Comparison of ENCODE assay signal across 27 mouse cellular contexts in the genomic region with DNA sequence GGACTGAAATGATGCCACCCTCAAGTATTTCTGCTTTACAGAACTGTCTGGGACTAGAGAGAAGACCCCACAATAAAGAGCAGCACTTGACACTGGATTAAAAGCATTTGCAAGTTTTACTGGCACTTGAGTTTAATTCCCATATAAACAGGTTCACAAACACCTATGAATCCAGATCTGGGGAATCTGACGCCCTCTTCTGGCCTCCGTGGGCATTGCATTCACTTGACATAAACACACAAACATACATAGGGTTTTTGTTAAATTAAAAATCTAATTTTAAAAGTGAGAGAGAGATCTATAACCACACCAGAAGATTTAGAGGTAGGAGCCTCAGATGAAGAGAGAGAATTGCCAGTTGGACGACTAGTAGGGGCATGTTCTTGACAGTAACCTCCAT.
A peak's percentile ranks its signal among the peaks of the same experiment; 100 is the strongest.
DNase-seq lines count a peak whose midpoint lies in the region; ATAC-seq and TF ChIP-seq lines count a peak whose summit lies in the region.
"Had no signal": no experiment of that assay in that cellular context is flagged by ENCODE, and none has a peak within 500 bp of the region (broad histone marks: within the 10 kb centered on the region; RNA-seq: fewer than 3 reads in every experiment).

No protein-coding gene starts in this region.

- no peak overlapping the region for H3K27ac ChIP-seq in hindbrain, postnatal 0 days
- no peak overlapping the region for H3K27ac ChIP-seq in hindbrain, embryonic 12.5 days
- H3K27ac ChIP-seq in ES-E14 (ENCODE audit: insufficient read depth, low read depth, low read length, poor library complexity, severe bottlenecking): no peak overlapping the region
- H3K27ac ChIP-seq: embryonic facial prominence, embryonic 15.5 days; forebrain, embryonic 15.5 days; hindbrain, embryonic 15.5 days; liver, embryonic 14.5 days; lung, embryonic 15.5 days; midbrain, embryonic 15.5 days; neural tube, embryonic 13.5 days had no signal

- no peaks in the 10 kb centered on the region for H3K9me3 ChIP-seq in hindbrain, postnatal 0 days (ENCODE audit: low read length)
- no peaks in the 10 kb centered on the region for H3K9me3 ChIP-seq in hindbrain, embryonic 12.5 days (replicated peaks)
- no peaks in the 10 kb centered on the region for H3K9me3 ChIP-seq in ES-E14 (ENCODE audit: control insufficient read depth, insufficient read depth, low read depth, low read length)
- H3K9me3 ChIP-seq: embryonic facial prominence, embryonic 15.5 days; forebrain, embryonic 15.5 days; hindbrain, embryonic 15.5 days; lung, embryonic 15.5 days; midbrain, embryonic 15.5 days; neural tube, embryonic 13.5 days had no signal

- intact Hi-C loops in left cerebral cortex, postnatal 4 days (cut with DNase I): loop anchor here (5.0 kb wide), 1 partner anchor 594 kb away; no protein-coding TSS in a partner anchor
- intact Hi-C loops in left cerebral cortex, postnatal 25 days (cut with DNase I): loop anchor here (2.0 kb wide), 1 partner anchor 411 kb away; no protein-coding TSS in a partner anchor

- H3K4me1 ChIP-seq in hindbrain, postnatal 0 days (ENCODE audit: insufficient read depth, low read length): no peaks in the 10 kb centered on the region
- no peaks in the 10 kb centered on the region for H3K4me1 ChIP-seq in hindbrain, embryonic 12.5 days
- H3K4me1 ChIP-seq in ES-E14 (ENCODE audit: control insufficient read depth in 2 of 2, insufficient read depth in 2 of 2, low read length in 2 of 2, poor library complexity in 1 of 2): no peaks in the 10 kb centered on the region
- H3K4me1 ChIP-seq: embryonic facial prominence, embryonic 15.5 days; forebrain, embryonic 15.5 days; hindbrain, embryonic 15.5 days; lung, embryonic 15.5 days; midbrain, embryonic 15.5 days; neural tube, embryonic 13.5 days had no signal

- no peak for DNase-seq in hindbrain, postnatal 0 days (ENCODE audit: low spot score)
- DNase-seq in left cerebral cortex, postnatal 4 days: peak; percentile 1
- DNase-seq in left cerebral cortex, postnatal 25 days (ENCODE audit: low spot score in 2 of 2): no peak
- peak; percentile 20 for DNase-seq in ES-E14 (ENCODE audit: low read depth, low spot score)
- DNase-seq in brain, embryonic 14.5 days (ENCODE audit: low read depth): no peak
- no peak for DNase-seq in urinary bladder, postnatal 10 days (ENCODE audit: low spot score)
- DNase-seq: adrenal gland, postnatal 10 days; B cell, adult 2 months; cerebellum, adult 8-10 months; cerebellum, postnatal 36 days; gastrocnemius, postnatal 25 days; heart, postnatal 4 days; lung, postnatal 4 days; retina, postnatal 1 day; right cerebral cortex, postnatal 25 days; thymus, postnatal 4 days had no signal

- no peak overlapping the region for H3K4me2 ChIP-seq in hindbrain, postnatal 0 days (ENCODE audit: low read depth, low read length)
- H3K4me2 ChIP-seq in hindbrain, embryonic 12.5 days (replicated peaks): no peak overlapping the region
- H3K4me2 ChIP-seq: embryonic facial prominence, embryonic 15.5 days; forebrain, embryonic 15.5 days; hindbrain, embryonic 15.5 days; lung, embryonic 15.5 days; midbrain, embryonic 15.5 days; neural tube, embryonic 13.5 days had no signal

- TF ChIP-seq POLR2A in brain, embryonic 14.5 days (IDR thresholded peaks at IDR 0.05; ENCODE audit: borderline replicate concordance, extremely low read depth, insufficient read depth, insufficient read length, poor library complexity, severe bottlenecking): no peak

- no peak overlapping the region for H3K4me3 ChIP-seq in hindbrain, postnatal 0 days (ENCODE audit: low read length)
- H3K4me3 ChIP-seq in hindbrain, embryonic 12.5 days: no peak overlapping the region
- no peak overlapping the region for H3K4me3 ChIP-seq in ES-E14 (ENCODE audit: insufficient read depth in 1 of 2, low read depth in 1 of 2, low read length in 2 of 2, poor library complexity in 1 of 2, severe bottlenecking in 1 of 2)
- H3K4me3 ChIP-seq: embryonic facial prominence, embryonic 15.5 days; forebrain, embryonic 15.5 days; hindbrain, embryonic 15.5 days; lung, embryonic 15.5 days; midbrain, embryonic 15.5 days; myocyte; neural tube, embryonic 13.5 days had no signal

- no peak for ATAC-seq in hindbrain, postnatal 0 days
- ATAC-seq in hindbrain, embryonic 12.5 days (ENCODE audit: low FRiP score): no peak
- ATAC-seq: activated CD4-positive, CD25-positive, alpha-beta regulatory T cell, adult 4 months; forebrain, embryonic 15.5 days; intestine, embryonic 16.5 days; midbrain, embryonic 15.5 days had no signal

- no peaks in the 10 kb centered on the region for H3K36me3 ChIP-seq in hindbrain, postnatal 0 days (ENCODE audit: insufficient read depth, low read length)
- no peaks in the 10 kb centered on the region for H3K36me3 ChIP-seq in hindbrain, embryonic 12.5 days
- H3K36me3 ChIP-seq in ES-E14 (ENCODE audit: control insufficient read depth, insufficient read depth, low read length, poor library complexity, severe bottlenecking): no peaks in the 10 kb centered on the region
- H3K36me3 ChIP-seq: embryonic facial prominence, embryonic 15.5 days; forebrain, embryonic 15.5 days; hindbrain, embryonic 15.5 days; lung, embryonic 15.5 days; midbrain, embryonic 15.5 days; neural tube, embryonic 13.5 days had no signal

- H3K27me3 ChIP-seq in hindbrain, postnatal 0 days (ENCODE audit: insufficient read depth, low read length): no peaks in the 10 kb centered on the region
- no peaks in the 10 kb centered on the region for H3K27me3 ChIP-seq in hindbrain, embryonic 12.5 days
- H3K27me3 ChIP-seq: embryonic facial prominence, embryonic 15.5 days; forebrain, embryonic 15.5 days; hindbrain, embryonic 15.5 days; lung, embryonic 15.5 days; midbrain, embryonic 15.5 days; neural tube, embryonic 13.5 days had no signal

- TF ChIP-seq CTCF in hindbrain, postnatal 0 days (IDR thresholded peaks at IDR 0.05; ENCODE audit: low read depth): peak; percentile 26; the same call in 1 of the 2 replicates
- peak; percentile 27; the same call in 1 of the 2 replicates for TF ChIP-seq CTCF in brain, embryonic 14.5 days (IDR thresholded peaks at IDR 0.05; ENCODE audit: borderline replicate concordance, extremely low read depth, insufficient read depth, insufficient read length)

- no peak overlapping the region for H3K9ac ChIP-seq in hindbrain, postnatal 0 days (replicated peaks; ENCODE audit: low read length)
- H3K9ac ChIP-seq in hindbrain, embryonic 12.5 days: no peak overlapping the region
- H3K9ac ChIP-seq in ES-E14 (ENCODE audit: insufficient read depth, low read depth, low read length, poor library complexity, severe bottlenecking): no peak overlapping the region
- H3K9ac ChIP-seq: embryonic facial prominence, embryonic 15.5 days; forebrain, embryonic 15.5 days; hindbrain, embryonic 15.5 days; liver, embryonic 14.5 days; lung, embryonic 15.5 days; midbrain, embryonic 15.5 days; neural tube, embryonic 13.5 days had no signal

- WGBS in hindbrain, postnatal 0 days: 44% methylated on average over 3 of the region's 3 CpGs
- WGBS in hindbrain, embryonic 12.5 days: 35% methylated on average over 3 of the region's 3 CpGs

- in situ Hi-C loops in ES-E14 (cut with MboI; ENCODE audit: low sequenced_read_pairs in 2 of 2, unreplicated experiment in 2 of 2): no loop called here

TF ChIP-seq in ES-E14, 5 proteins besides CTCF, POLR2A, EP300 and RAD21:
- TF ChIP-seq HCFC1 (IDR thresholded peaks at IDR 0.05; ENCODE audit: borderline replicate concordance, insufficient read depth, low read length) (no peak), ZC3H11A (IDR thresholded peaks at IDR 0.05; ENCODE audit: borderline replicate concordance, low read depth, low read length) (peak; percentile 10; the same call in 1 of the 2 replicates)

Comparison
In these comparisons a context has a peak if more than half of its experiments do, and no peak if none do; other contexts are left out.
1. DNase-seq: peak in left cerebral cortex, postnatal 4 days (single experiment) and ES-E14 (single experiment); none in hindbrain, postnatal 0 days (single experiment), left cerebral cortex, postnatal 25 days (0 of 2), brain, embryonic 14.5 days (single experiment) and urinary bladder, postnatal 10 days (single experiment).